Mouse (Mus musculus): ENCODE results near the gene Gm37596. TPM values are rescaled to one million over a fixed set of nuclear protein-coding genes. Genes with fewer than 3 reads are reported as not detected.
"Not testable (repeated sequence)": the region's sequence is repeated elsewhere in the genome, so short reads cannot be mapped to it uniquely, and the experiment has no call there.

The Gm37596 gene
- total RNA-seq (2021): not detected
- long read RNA-seq, experiment 1: 0 reads
- long read RNA-seq, experiment 2: 0 reads

DNA sequence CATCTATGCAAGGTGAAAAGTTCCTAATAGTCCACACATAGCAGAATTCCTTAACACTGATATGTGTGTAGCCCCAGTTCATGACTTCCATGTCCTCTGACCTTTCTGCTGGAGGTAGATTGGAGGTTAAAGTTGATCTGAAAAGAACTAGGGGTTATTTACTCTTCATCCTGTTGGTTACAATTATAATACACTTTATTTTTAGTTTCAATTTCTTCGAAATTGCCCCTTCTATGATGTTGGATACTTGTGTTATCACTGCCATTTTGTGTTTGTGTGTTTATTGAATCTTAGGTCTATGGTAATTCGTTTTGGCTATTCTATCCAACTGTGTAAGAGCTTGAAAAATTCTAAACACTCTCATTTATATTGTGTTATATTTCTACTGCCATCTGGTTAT is at the start of gene Gm37596:
Gene Gm37596, minus strand, starts transcription at position 101 of the 400 bp plus-strand sequence.
- DNase-seq (ENCODE audit: low spot score in 2 of 2): not testable (repeated sequence)

DNA sequence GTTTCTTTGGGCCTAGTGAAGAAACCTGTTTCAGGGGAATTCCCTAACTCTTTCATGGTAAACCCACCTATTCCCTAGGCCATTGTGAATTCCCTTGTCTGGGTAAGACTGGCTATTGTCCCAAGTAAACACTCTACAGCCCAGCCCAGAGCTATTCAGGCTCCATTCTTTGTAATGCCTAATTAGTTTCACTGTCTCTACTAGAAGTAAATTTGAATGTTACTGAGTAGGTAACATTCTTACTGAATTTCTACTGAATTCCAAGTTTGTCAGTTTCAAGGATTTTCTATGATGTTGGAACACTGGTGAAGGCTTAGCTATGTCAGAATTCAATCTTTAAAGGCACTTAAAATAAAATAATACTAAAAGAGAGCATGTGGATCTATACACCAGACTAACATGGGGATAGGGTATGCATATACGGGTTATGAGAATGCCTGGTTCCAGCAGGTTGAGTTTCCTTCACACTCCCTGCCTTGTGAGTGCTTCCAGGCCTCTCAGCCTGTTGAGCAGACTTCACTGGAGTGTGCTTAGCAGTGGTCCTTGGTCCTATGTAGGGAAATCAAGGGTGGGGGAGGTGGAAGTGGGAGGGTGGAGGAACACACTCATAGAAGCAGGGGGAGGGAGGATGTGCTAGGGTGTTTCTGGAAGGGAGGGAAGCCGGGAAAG is 16.2 kb upstream of the Gm37596 start:
- DNase-seq (ENCODE audit: low spot score in 2 of 2): not testable (repeated sequence)

DNA sequence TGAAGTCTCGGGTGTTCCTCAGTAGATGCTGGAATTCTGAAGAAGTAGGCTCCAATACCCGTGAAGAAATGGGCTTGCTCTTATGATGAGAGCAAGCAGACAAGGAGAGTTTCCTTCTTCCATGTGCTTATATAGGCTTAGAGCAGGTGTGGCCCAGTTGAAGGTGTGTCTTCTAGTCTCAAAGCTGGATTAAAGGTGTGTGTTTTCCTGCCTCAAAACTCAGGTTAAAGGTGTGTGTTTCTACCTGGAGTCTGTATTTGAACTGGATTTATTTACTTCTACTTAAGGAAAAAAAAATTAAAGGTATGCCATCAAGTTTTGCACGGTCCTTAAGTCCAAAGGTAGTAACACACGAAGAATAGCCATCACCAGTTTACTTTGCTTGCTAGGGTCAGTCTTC is 16.7 kb downstream of the Gm37596 start, which contains the start of gene Tdpoz1:
Gene Tdpoz1, minus strand, starts transcription at position 101 of the 400 bp plus-strand sequence.
- DNase-seq (ENCODE audit: low spot score in 2 of 2): not testable (repeated sequence)

DNA sequence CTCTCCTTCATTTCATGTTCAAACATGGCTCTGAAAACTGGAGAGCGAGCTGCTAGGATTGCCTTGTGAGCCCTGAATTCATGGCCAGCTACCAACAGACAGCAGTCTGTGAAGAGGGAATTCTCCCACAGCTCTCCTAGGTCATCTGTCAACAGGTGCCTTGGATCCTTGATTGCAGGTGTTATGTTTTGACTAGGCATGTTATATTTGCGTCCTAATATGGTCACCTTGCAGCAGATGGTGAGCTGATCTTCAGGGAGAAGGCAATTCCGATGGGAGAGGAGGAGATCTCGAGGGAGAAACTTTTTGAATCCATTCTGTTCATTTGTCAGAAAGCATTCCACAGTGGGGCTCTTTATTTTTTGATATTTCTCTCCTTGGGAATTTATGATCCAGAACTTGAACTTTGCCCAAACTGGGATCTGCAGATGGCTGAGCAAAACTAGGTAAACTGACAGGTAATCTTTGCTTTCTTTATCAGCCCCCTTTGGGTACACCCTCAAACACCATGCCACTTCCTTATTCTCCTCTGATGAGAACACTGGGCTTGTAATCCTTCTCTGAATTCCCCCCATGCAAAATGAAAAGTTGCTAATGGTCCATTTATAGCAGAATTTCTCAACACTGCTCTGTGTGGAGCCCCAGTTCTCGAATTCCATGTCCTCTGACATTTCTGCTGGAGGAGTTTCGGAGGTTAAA is 21.9 kb downstream of the Gm37596 start:
- DNase-seq (ENCODE audit: low spot score in 2 of 2): not testable (repeated sequence)

DNA sequence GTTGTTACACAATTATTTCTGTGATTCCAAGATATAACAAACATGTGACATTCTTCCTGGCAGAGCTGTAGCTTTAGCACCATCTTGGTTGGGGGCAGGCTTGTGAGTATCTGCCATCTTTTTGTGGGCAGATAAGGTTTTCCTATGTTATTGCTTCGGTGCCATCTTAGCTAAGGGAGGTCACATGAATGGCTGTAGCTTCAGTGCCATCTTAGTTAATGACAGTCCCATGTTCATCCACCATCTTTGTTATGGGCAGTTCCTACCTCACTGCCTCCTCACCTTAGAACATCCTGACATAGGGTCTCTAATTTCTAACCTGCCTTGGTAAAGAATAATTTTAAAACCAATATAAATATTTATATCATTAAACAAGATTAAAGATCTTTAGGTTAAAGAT is 38.6 kb downstream of the Gm37596 start:
- no peak for DNase-seq (ENCODE audit: low spot score in 2 of 2)

DNA sequence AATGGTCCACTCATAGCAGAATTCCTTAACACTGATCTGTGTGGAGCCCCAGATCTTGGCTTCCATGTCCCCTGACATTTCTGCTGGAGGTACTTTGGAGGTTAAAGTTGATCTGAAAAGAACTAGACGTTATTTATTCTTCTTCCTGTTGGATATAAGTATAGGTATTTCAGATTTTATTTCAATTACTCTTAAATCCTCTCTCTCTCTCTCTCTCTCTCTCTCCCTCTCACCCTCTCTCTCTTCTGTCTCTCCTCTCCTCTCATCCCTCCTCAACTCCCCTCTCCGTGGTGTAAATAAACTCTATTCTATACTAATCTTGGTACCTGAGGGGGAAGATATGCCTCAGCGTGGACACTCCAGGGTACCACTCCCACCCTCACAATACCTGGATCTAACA is 40.3 kb downstream of the Gm37596 start, which contains the start of gene Tdpoz2:
Gene Tdpoz2, minus strand, starts transcription at position 101 of the 400 bp plus-strand sequence.
- DNase-seq (ENCODE audit: low spot score in 2 of 2): no peak

Other genes starting within 250 kb of the Gm37596 start
- not detected for gene Tchhl1, start 224.3 kb downstream of the Gm37596 start, total RNA-seq (2021)
- gene S100a11, start 172.6 kb downstream of the Gm37596 start, total RNA-seq (2021): 100 to 1,000 TPM; 310 to 333 TPM
- gene S100a10, start 138.0 kb downstream of the Gm37596 start, total RNA-seq (2021): 100 to 1,000 TPM; 290 to 327 TPM
- not detected for gene Tdpoz2, start 40.4 kb downstream of the Gm37596 start, total RNA-seq (2021)
- not detected for gene Tdpoz1, start 16.8 kb downstream of the Gm37596 start, total RNA-seq (2021)
- gene Gm5773, start 79.9 kb upstream of the Gm37596 start, total RNA-seq (2021): not detected
- gene Tdpoz4, start 103.3 kb upstream of the Gm37596 start, total RNA-seq (2021): not detected
- gene Tdpoz3, start 132.9 kb upstream of the Gm37596 start, total RNA-seq (2021): not detected

Measured in gastrocnemius, postnatal 4 days (tissue).